Mouse (Mus musculus) ES-CJ7 (cell line): ENCODE measurements around the gene Irs1.

Experiments used
- DNase-seq: peaks from one replicate; pipeline ENCODE4 v3.0.0; 2011; ENCODE audit warnings: low read depth, low spot score

Gene Irs1

GRCm38 (mm10) chr1:82291151-82291797, at the start of gene Irs1:
Gene Irs1 (minus strand): TSS chr1:82291416.
- DNase-seq, result peak; percentile 75

- DNase-seq, result no peak
Observed at GRCm38 (mm10) chr1:82334506-82334905, 43.3 kb upstream of the Irs1 start.

- no peak for DNase-seq
Observed at GRCm38 (mm10) chr1:82329954-82330247, 38.7 kb upstream of the Irs1 start.

GRCm38 (mm10) chr1:82329237-82329953, 38.2 kb upstream of the Irs1 start:
- no peak for DNase-seq

GRCm38 (mm10) chr1:82328033-82328775, 37.0 kb upstream of the Irs1 start:
- no peak for DNase-seq

- DNase-seq, result no peak
Observed at GRCm38 (mm10) chr1:82326120-82326519, 34.9 kb upstream of the Irs1 start.

- DNase-seq, result no peak
Observed at GRCm38 (mm10) chr1:82324131-82324785, 33.0 kb upstream of the Irs1 start.

GRCm38 (mm10) chr1:82321441-82321840, 30.2 kb upstream of the Irs1 start:
- no peak for DNase-seq

- no peak for DNase-seq
Observed at GRCm38 (mm10) chr1:82320864-82321263, 29.6 kb upstream of the Irs1 start.

- DNase-seq, result no peak
Observed at GRCm38 (mm10) chr1:82320456-82320855, 29.2 kb upstream of the Irs1 start.

GRCm38 (mm10) chr1:82316746-82317126, 25.5 kb upstream of the Irs1 start:
- DNase-seq, result peak; percentile 37

GRCm38 (mm10) chr1:82316111-82316745, 25.0 kb upstream of the Irs1 start, which contains the start of gene Rhbdd1:
Gene Rhbdd1 (plus strand): TSS chr1:82316452.
- DNase-seq, result peak; percentile 99

- no peak for DNase-seq
Observed at GRCm38 (mm10) chr1:82304483-82304882, 13.3 kb upstream of the Irs1 start.

- no peak for DNase-seq
Observed at GRCm38 (mm10) chr1:82298586-82298985, 7.4 kb upstream of the Irs1 start.

- peak; percentile 52 for DNase-seq
Observed at GRCm38 (mm10) chr1:82294102-82294501, 2.9 kb upstream of the Irs1 start.

GRCm38 (mm10) chr1:82292771-82293170, 1.6 kb upstream of the Irs1 start:
- DNase-seq, result peak; percentile 94

- no peak for DNase-seq
Observed at GRCm38 (mm10) chr1:82291930-82292712, 905 bp upstream of the Irs1 start.

- DNase-seq, result peak; percentile 66
Observed at GRCm38 (mm10) chr1:82290723-82291150, 479 bp downstream of the Irs1 start.

- DNase-seq, result peak; percentile 56
Observed at GRCm38 (mm10) chr1:82289990-82290681, 1.1 kb downstream of the Irs1 start.
